Mouse (Mus musculus) thymus, postnatal 14 days (tissue): ENCODE measurements around the gene Lnx1.

Experiments used
- DNase-seq: peaks from one replicate; pipeline ENCODE4 v3.0.0; 2021

Gene Lnx1

DNA sequence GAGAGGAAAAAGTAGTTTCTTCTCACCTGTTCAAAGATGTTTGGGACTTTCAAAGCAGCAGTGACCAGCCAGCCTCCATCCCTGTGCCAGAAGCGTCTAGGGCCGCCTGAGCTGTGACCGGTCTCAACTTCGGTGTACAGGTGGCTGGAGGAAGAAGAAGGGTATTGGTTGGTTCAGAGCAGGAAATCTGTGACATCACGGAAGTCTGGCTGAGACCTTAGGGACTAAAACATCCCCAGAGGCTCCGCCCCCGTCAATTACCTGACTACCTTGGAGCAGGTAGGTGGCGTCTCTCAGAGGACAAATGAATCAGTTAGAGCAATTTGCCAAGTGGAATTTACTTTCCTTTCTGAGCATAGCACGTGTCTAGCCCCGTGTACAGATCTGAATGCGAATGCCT lies at the start of gene Lnx1:
Lnx1 (minus strand) TSS at position 147 of the 400 bp plus-strand sequence.
- no peak for DNase-seq

DNA sequence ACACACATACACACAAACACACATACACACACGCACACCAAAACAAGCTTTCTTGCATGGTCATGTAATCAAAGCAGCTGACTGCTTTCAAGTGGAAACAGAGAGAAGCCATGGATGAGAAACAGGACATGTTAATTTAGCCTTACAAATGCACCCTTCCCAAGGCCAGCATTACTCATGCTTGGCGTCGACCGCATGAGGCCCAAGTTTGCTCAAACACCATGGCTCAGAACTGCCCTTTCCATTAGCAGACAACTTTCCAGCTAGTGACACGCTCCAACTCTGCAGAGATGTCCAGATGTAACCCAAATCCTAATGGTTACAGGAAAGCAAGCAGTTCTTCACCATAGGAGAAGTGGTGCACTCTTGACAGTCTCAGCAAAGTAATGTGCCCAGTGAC lies 47.8 kb upstream of the Lnx1 start:
- no peak for DNase-seq

DNA sequence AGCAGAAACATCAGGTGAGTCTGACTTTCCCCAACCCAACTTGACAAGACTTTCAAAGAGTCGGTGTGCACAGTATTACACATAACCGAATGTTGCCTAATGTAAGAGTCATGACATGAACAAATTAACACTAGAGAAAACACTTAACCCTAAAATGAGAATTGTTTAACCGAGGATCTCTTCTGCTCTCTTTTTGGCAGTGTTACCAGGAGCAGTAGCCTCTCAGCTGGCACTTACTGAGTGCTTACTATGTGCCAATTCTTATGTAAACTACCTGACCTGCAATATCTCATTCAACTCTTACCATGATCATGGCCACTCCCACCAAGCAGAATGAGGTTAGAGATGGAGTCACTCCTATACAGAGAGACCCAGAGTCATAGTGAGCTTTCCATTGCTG lies 44.8 kb upstream of the Lnx1 start:
- DNase-seq: no peak

DNA sequence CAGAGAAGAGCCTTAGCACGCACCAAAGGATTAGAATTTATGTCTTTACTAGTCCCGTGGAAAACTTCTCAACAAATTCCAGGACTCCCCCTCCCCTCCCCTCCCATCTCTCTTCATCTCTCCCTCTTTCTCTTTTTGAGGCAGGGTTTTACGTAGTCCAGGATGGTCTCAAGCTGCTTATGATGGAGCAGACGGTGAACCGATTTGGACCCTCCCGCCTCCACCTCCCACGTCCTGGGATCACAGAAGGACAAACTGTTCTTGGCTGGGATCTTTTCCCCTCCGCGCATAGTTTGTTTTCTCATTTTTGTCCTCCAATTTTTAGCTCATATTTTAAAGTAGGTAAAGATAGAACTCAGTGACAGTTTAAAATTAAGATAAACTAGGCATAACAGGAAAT lies 38.2 kb upstream of the Lnx1 start:
- no peak for DNase-seq

DNA sequence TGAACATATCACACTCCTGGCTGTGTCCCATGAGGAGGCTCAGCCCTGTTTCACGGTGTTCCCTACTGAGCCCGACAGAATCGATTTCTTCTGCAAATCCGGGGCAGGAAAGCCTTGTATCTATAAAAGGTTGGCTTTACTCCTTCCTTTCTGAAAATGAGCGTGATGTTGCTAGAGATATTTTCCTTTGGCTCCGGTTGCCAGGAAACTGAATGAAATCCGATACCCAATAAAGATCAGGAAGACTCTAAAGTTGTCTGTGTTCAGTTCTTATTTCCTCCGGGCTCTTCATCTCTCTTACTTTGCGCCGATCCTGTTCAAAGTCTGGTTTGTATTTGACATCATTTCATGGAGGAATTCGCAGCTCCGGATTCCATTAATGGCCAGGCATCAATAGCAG lies 36.7 kb upstream of the Lnx1 start:
- no peak for DNase-seq

DNA sequence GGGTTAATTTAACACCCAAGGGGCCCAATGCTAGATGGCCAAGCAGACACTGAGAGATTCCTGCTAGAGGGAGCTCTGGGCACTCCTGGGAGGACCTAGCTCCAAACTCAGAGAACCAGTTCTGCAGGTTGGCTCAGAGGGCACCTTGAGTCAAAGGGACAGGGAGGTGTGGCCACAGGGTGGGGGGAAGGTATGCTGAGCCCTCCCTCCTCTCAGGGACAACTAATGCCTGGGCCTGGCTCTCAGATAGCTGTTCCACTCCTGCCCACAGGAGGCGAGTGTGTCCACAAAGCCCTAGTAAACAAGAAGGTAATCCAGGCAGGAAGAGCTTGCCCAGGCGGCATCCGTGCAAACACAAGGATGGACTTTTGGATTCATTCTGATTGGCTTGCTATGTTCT lies 35.6 kb upstream of the Lnx1 start:
- no peak for DNase-seq

DNA sequence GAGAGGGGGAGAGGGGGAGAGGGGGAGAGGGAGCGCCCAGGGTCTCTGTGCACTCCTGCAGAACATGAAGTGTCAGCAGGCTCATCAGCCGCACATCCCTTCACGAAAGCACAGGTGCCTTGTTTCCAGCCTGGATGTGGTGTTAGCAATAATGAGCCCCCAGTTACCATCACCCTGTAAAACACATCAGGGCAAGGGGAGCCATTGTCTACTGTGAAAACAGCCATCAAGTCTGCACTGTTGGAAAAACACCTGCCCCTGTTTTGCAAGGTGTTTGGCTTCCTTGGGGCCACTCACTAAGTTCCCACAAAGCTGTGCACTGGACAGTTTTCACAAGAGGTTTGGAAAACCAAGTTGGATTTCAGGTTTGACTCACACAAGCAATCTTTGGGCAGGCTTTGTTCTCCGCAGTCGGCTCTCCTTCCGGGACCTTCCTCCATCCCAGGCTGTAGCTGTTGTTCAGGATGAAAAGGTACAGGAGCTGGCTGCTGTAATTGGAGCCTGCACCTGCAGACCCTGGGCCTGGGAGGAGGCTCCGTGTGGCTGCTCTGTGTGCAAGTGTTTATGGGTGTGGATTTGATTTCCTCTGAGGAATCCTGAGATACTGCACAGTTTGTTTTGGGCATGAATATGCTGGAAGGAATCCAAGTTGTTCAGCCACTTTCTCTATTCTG lies 31.3 kb upstream of the Lnx1 start:
- DNase-seq: no peak

DNA sequence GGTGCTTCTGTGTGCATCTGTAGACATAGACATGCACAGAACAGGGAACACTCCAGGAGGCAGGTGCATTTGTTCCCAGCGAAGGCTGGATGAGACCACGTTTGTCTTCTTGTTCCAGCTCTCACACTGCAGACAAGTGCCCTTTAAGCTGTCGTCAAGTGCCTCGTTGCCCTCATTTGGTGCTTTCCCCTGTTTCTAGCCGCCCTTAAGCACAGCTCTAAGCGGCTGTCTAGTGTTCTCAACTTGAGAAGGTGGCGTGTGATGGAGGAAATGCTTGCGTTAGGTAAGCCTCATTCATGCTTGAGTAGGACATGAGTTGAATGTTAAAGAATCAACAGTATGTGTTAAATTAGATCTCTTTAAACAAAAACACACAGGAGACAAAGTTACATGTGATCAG lies 29.9 kb upstream of the Lnx1 start:
- DNase-seq: no peak

DNA sequence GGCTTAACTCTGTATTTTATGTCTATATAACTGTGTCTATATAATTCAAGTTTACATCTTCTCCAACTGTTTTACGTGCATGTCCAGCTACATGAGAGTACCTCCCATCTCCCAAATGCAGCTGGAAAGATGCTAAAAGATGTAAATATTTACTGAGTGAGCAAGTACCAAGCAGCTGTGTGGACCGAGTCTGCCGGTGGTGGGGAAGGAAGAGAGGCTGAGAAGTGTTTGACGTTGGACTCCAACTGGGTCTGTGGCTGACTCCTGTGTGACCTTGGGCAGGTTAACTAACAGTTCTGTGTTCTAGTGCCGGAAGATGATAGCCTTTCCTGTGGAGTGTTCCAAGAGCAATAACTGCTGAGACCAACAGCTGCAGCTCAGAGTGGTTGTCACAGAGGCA lies 27.9 kb upstream of the Lnx1 start:
- no peak for DNase-seq

DNA sequence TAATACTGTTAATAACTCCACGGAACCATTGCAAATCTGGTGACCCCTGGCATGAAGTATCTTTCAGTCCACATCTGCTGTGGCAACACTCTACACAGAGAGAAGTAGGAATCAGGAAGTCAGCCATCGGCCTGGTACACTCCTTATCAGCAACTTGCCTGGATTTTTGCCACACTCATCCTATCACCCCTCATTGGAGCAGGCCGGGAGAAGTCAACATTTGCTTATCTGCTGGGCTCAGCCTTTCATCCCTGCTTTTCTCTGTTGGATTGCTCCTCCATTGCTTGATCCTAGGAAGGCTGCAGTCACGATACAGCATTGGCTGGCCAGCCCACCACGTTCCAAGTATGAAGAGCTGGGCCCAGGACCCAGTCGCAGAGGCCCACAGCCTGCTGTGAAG lies 26.9 kb upstream of the Lnx1 start:
- no peak for DNase-seq

DNA sequence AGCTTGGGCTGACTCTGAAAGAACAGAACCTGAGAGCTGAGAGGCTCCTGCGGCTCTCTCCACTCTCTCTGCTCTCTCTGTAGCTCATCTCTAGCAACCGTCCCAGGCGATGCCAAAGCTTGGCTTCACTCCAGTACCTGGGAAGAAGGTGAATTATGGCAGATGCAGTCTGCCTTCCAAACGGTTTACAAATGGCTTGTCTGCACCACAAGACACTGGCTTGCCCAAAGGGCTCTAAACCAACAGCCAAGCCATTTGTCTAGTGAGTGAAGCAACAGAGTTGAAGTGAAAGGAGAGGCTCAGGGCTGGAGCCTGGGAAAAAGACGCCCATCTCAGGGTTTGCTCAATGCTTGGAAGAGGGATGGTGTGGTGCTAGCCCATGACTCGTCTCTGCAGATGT lies 25.5 kb upstream of the Lnx1 start:
- DNase-seq: no peak

DNA sequence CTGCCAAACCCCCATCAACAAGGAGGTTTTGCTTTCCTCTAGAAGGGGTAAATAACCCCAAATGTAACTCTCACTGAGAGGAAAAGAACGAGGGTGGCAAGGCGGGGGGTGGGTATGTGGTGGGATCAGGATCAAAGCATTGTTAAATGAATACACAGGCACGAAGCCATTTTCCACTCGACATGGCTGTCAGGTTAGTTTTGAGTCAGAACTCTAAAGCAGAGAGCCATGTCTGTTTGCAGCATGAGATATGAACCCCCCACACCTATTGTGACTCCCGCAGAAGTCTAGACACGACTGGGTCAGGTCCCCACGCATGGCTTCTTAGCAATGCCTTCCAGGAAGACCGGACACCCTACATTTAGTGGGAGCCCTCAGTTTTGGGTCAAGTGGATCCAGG lies 24.6 kb upstream of the Lnx1 start:
- DNase-seq: no peak

DNA sequence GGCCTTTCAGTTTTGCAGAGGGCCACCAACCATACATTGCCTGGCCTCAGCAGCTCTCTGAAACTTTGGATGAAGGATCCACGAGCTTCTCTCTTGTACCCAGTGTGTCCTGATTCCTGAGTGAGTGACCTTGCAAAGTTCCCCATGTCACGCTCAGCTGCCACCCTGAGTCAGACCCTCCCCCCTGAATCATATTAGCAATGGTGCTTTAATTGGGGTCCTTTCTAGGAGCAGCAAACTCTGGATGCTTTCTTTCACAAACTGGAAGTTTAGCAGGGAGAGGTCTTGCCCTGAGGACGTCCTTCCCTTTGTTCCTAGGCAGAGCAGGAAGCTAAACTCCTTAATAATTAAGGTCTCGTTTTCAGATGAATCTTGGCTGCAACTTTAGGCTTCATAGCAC lies 22.8 kb upstream of the Lnx1 start:
- DNase-seq: no peak

DNA sequence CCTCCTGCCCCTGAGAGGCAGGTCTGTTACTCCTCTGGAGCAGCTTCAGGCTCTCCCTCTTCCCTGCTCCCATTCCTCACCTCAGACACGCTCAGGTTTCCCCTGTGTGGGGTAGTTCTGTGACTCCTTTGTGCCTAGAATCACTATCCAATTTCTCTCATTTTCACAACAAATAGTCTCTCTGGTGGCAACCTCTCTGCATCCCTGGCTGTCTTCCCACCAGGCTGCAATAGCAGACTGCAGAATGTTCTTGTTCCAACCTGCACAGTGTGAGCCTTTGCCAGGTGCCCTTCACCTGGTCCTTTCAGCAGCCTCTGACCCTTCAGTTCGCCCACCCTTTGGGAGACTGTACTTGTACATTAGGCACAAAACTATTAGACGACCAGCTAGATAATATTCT lies 19.1 kb upstream of the Lnx1 start:
- DNase-seq: no peak

DNA sequence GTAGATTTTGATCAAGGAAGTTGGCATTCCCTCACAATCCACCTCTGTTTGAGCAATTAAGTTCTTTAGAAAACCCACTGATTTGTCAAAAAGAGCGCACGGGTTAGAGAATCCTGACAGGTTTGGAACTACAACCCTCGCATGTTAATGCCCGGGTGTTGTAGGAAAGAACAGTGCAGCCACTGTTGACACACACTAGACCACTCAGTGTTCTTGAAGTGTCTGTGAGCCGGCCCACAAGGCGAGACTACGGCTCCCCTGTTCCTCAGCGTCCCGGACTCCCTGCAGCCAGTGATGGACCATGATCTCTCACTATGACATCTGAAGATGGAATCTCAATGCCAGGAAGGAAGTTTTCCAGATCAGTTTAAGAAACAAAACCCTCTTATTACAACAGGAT lies 17.9 kb upstream of the Lnx1 start:
- no peak for DNase-seq

DNA sequence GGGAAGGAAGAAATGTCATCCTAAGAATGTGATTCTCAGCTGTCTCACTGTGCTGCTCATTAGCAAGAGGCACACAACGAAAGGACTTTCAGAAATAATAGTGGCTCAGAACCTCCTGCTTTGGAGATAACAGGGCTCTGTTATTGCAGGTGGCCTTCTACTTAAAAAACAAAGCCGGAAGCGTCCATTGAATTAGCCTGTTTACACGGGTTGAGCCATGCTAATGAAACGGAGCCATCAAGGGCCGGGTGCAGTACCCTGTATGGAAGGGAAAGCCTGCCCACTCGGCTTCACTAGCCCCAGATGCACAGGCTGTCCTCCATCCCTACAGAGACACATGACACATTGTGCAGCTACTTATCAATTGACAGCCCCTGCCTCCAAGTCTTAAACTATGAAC lies 13.5 kb upstream of the Lnx1 start:
- no peak for DNase-seq

DNA sequence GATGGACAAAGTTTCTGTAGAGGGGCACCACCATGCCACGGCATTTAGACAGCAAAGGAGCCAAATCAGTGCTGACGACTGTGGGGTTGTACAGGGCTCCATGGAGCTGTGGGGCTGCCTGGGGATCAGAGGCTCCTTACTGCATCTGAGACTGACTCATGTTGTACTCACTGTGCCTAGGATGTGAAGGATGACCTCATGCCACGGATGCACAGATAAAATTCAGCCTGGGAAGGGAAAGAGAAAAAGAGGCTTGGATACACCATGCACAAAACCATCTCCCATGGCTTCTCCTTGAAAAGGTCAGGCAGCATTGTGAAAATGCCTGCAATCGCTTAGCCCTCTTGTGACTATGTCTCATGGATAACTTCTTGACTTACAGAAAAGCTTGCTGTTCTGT lies 10.1 kb upstream of the Lnx1 start:
- no peak for DNase-seq

DNA sequence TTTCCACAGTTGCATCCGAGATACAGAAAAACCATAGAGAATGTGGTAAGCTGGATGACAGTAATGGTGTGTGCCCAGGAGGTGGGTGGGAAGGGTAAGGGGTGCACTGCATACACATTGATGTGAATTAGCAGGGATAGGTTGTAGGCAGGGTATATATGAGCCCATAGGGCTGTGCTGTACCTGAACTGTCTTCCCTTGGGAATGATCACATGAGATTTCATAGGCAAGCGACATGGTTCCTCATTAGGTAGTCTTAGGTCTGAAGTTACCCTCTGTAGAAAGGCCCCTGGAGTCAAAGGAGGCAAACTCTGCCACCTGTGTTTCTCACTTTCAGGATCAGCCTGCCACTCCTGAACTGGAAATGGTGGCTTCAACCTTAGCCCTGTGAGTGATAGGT lies 9.3 kb upstream of the Lnx1 start:
- no peak for DNase-seq

DNA sequence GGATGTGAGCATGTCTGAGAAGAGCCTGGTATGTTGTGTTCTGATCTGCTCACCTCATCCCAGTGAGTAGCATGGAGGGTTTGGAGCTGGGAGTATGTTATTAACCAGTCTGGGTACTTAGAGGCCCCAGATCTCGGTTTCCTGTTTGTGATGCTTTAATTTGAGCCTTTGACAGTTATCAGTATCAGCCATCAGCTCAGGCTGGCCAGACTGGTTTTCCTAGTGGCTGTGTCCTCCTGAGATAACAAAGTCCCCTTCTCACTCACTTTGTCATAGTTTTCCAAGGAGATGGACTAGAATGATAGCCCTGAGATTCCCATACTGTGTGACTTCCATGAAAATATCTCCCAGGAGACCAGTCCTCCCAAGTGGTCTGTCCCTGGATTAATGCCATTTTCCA lies 8.3 kb upstream of the Lnx1 start:
- DNase-seq: no peak

DNA sequence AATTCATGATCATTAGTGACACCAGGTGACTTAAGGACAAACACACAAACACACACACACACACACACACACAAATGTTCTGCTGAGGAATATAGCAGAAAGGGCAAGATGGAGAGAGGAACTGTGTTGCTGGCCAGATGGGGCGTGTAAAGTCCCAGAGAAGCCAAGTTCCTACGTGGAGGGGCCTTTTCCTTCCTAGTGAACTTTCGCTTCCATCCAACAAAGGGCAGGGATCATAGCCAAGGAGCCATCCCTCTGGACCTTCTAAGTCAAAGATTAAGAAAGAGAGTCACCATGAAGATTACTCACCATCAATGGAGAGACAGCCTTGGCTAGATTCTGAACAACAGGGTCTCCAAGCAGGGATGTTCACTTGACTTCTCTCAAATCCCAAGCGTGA lies 7.5 kb upstream of the Lnx1 start:
- DNase-seq: no peak

DNA sequence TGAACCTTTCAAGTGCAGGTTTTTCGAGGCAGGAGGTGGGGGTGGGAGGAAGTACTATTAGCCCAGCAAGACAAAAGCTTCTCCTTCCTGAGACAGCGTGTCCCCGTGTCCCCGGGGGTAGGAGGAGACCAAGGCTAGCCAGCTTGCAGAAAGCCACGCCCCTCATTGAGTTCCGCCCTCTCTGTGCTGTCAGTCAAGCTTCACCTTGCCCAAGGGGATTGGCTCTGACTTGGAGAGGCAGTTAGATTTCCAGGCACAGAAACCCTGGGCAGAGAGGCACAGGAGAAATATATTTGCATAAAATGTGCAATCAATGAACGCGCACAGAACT lies 1.7 kb upstream of the Lnx1 start:
- DNase-seq: peak; percentile 90

DNA sequence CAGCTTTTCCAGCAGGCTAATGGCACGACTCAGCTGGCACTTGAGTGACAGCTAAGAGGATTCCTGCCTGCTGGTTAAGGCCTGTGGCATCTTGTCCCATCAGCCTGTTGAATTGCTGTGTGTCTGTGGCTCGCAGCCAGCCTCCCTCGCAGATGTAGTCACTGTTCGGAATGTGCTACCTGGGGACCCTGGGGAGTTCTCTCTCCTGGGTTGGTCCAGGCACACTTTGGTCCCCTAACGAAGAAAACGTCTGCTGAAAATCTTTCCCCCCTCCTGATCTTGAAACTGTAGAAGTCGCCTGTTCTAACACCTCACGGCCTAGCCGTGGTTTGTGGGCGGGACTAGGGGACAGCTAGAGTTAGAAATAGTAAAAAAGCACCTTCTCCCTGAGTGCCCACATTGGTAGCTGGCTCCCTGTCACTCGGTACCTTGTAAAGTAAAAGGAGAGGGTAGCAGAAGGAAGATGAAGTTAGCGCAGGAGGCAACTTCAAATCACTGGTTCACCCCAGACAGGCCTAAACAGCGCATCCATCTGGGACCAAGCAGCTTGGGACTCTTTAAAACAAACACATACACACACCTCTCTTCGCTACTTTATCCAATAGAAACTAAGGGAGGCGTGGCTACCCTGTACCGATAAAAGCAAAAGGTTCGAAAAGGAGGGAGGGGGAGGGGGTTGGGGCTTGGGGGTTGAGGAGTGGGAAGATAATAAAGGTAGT lies 1.2 kb upstream of the Lnx1 start:
- DNase-seq: peak; percentile 32

DNA sequence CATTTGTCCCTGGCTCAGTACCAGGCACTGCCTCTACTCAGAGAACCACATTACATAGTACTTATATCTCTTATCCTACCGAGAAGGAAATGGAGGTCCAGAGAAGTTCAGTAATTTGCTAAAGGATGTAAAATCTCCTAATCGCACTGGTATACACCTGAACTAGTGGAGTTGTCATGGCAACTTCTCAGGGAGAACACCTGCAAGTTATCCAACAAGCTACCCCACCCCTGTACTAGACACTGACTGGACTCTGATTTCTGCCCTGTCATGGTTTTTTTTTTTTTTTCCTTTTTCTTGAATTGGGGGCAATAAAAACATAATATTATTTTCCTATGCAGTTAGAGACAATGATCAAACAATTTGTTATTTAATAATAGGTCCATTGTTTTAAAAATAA lies 1.8 kb downstream of the Lnx1 start:
- DNase-seq: no peak

DNA sequence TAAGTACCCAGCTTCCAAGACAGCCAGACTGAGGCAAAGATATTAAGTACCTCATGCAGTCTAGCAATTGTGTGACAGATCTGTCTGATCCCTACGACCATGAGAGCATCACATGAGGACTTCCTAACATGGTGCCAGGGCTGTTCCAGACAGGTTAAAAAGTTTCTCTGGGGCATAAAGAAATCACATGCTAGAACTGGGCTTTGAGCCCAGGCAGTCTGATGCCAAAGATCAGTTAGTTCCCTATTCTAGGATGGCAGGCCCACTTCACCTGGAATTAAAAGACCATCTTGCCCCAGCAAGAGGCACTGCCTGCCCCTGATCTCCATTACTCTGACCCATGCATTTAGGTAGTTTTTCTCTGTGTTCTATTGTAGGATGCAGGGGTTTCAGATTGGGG lies 3.0 kb downstream of the Lnx1 start:
- DNase-seq: no peak

DNA sequence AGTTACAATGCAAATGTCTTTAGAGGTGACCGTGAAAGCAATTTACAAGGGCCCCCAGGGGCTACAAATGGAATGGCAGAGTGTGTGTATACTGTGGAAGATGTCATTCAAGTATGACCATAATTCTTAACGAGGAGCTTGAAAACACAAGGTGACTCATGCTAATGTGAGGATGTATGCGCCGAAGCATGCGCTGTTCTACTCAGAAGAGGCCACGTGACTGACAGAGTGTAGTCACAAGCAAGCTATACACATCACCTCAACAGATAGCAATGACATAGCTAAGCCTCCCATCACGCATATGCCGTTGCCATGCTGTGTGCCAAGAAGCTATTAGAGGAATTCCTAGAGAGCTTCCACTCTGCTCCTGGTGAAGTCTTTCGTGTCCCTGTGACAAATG lies 5.2 kb downstream of the Lnx1 start:
- no peak for DNase-seq
